Mouse (Mus musculus) E14TG2a.4 (cell line): ENCODE results near the gene Sec61g.

Source experiments
- H3K27me3 ChIP-seq: 2 replicates; pipeline ENCODE4 v1.6.1; 2014; ENCODE audit warnings: low read length, control low read depth; ENCODE audit not compliant: insufficient read depth
- H3K36me3 ChIP-seq: 2 replicates; pipeline ENCODE4 v1.6.1; 2014; ENCODE audit warnings: low read length, control low read depth; ENCODE audit not compliant: insufficient read depth
- H3K4me1 ChIP-seq: replicated peaks from 2 replicates; pipeline ENCODE4 v1.6.1; 2014; ENCODE audit warnings: low read depth, low read length, control low read depth
- H3K4me3 ChIP-seq: replicated peaks from 2 replicates; pipeline ENCODE4 v1.5.1; 2014; ENCODE audit warnings: mild to moderate bottlenecking, low read length
- H3K9me3 ChIP-seq: 2 replicates; pipeline ENCODE4 v1.6.1; 2014; ENCODE audit warnings: low read length, control low read depth
- CTCF ChIP-seq: conservative IDR thresholded peaks from 2 replicates; pipeline ENCODE4 v1.5.1; 2014; ENCODE audit warnings: low read length
- NANOG ChIP-seq: IDR thresholded peaks from 2 replicates; pipeline ENCODE4 v1.6.1; 2014; ENCODE audit warnings: borderline replicate concordance, low read length, mixed read lengths
- POU5F1 ChIP-seq: IDR thresholded peaks from 2 replicates; pipeline ENCODE4 v1.6.1; 2014; ENCODE audit warnings: low read length, borderline replicate concordance

The Sec61g gene

GRCm38 (mm10) chr11:16508052-16508654, at the start of gene Sec61g:
Sec61g (minus strand) TSS chr11:16508484.
- H3K4me1 ChIP-seq: peaks cover 38% of the 10 kb centered on the region
- H3K4me3 ChIP-seq: peak within 1 kb of the TSS; percentile 99
- peaks cover 35% of the 10 kb centered on the region for H3K36me3 ChIP-seq
- TF ChIP-seq POU5F1 (no peak), NANOG (no peak), CTCF (no peak)
- H3K9me3 ChIP-seq: no peaks in the 10 kb centered on the region
- no peaks in the 10 kb centered on the region for H3K27me3 ChIP-seq

- Histone ChIP-seq H3K4me1 (no peaks in the 10 kb centered on the region), H3K36me3 (no peaks in the 10 kb centered on the region), H3K27me3 (no peaks in the 10 kb centered on the region), H3K9me3 (no peaks in the 10 kb centered on the region), H3K4me3 (no peak overlapping the region)
- TF ChIP-seq NANOG: no peak
- TF ChIP-seq POU5F1: no peak
- no peak for TF ChIP-seq CTCF
Measured at GRCm38 (mm10) chr11:16546421-16547163, 38.3 kb upstream of the Sec61g start.

- H3K9me3 ChIP-seq: no peaks in the 10 kb centered on the region
- peaks cover 26% of the 10 kb centered on the region for H3K4me1 ChIP-seq
- H3K36me3 ChIP-seq: no peaks in the 10 kb centered on the region
- TF ChIP-seq NANOG (no peak), CTCF (no peak), POU5F1 (no peak)
- no peaks in the 10 kb centered on the region for H3K27me3 ChIP-seq
- no peak overlapping the region for H3K4me3 ChIP-seq
Measured at GRCm38 (mm10) chr11:16537379-16537778, 29.1 kb upstream of the Sec61g start.

GRCm38 (mm10) chr11:16534582-16535553, 26.6 kb upstream of the Sec61g start:
- H3K9me3 ChIP-seq: no peaks in the 10 kb centered on the region
- peaks cover 26% of the 10 kb centered on the region for H3K4me1 ChIP-seq
- H3K4me3 ChIP-seq: no peak overlapping the region
- H3K36me3 ChIP-seq: no peaks in the 10 kb centered on the region
- TF ChIP-seq NANOG (no peak), POU5F1 (no peak), CTCF (no peak)
- H3K27me3 ChIP-seq: no peaks in the 10 kb centered on the region

- H3K4me1 ChIP-seq: peaks cover 26% of the 10 kb centered on the region
- H3K9me3 ChIP-seq: no peaks in the 10 kb centered on the region
- no peak overlapping the region for H3K4me3 ChIP-seq
- no peaks in the 10 kb centered on the region for H3K36me3 ChIP-seq
- TF ChIP-seq NANOG (no peak), CTCF (peak; percentile 22), POU5F1 (no peak)
- H3K27me3 ChIP-seq: no peaks in the 10 kb centered on the region
Measured at GRCm38 (mm10) chr11:16532877-16533276, 24.6 kb upstream of the Sec61g start.

GRCm38 (mm10) chr11:16528909-16529308, 20.6 kb upstream of the Sec61g start:
- Histone ChIP-seq H3K36me3 (peaks cover 9% of the 10 kb centered on the region; the same call in 1 of the 2 replicates), H3K4me1 (peaks cover 23% of the 10 kb centered on the region), H3K27me3 (no peaks in the 10 kb centered on the region), H3K9me3 (peaks cover 20% of the 10 kb centered on the region; the same call in 1 of the 2 replicates), H3K4me3 (no peak overlapping the region)
- TF ChIP-seq CTCF (no peak), NANOG (no peak), POU5F1 (no peak)

GRCm38 (mm10) chr11:16528391-16528790, 20.1 kb upstream of the Sec61g start:
- TF ChIP-seq CTCF (no peak), POU5F1 (no peak), NANOG (no peak)
- Histone ChIP-seq H3K4me1 (peaks cover 23% of the 10 kb centered on the region), H3K36me3 (peaks cover 9% of the 10 kb centered on the region; the same call in 1 of the 2 replicates), H3K4me3 (no peak overlapping the region), H3K27me3 (no peaks in the 10 kb centered on the region), H3K9me3 (peaks cover 20% of the 10 kb centered on the region; the same call in 1 of the 2 replicates)

- TF ChIP-seq CTCF (no peak), POU5F1 (no peak), NANOG (no peak)
- no peaks in the 10 kb centered on the region for H3K27me3 ChIP-seq
- H3K4me3 ChIP-seq: no peak overlapping the region
- peaks cover 20% of the 10 kb centered on the region; the same call in 1 of the 2 replicates for H3K9me3 ChIP-seq
- H3K36me3 ChIP-seq: peaks cover 9% of the 10 kb centered on the region; the same call in 1 of the 2 replicates
- H3K4me1 ChIP-seq: peaks cover 19% of the 10 kb centered on the region
Measured at GRCm38 (mm10) chr11:16527743-16528142, 19.5 kb upstream of the Sec61g start.
